ENCODE assay signal across 8 mouse cellular contexts in the genomic region with DNA sequence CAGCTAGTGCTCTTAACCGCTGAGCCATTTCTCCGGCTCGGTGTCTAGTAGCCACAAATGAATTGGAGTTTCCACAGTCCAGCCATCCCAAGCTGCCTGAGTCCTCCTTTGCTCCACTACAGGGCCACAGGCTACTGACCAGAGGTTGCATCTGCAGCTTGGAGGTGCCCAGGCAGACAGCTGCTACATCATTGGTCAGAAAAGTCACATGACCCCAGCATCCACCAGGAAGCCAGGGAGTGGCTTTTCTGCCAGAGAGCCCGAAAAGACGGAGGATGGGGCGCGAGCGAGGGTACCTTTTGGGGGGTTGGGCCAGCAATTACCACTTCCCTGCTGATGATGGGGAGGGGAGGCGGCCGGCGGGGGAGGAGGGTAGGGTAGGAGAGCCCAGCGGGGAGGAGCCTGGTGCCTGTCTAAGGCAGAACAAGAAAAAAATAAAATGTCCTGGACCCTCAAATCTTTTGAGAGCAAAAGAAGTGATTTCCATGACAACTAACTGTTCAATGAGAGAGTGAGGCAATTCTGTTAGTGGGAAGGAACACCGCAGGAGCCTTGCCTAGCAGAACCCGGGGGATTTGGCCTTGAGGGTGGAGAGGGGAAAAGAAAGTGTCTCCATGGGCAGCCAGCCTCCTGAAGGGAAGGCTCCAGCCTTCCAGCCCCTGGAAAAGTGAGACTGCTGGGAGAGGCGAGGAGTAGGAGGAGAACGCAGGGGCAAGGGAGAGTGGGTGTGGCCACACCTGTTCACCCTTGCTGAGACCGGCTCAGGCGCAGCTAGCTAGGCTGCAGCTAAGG. TPM values are rescaled to one million over a fixed set of nuclear protein-coding genes. Genes with fewer than 3 reads are reported as not detected.
A peak's percentile ranks its signal among the peaks of the same experiment; 100 is the strongest.
DNase-seq lines count a peak whose midpoint lies in the region; ATAC-seq and TF ChIP-seq lines count a peak whose summit lies in the region.

No protein-coding gene starts in this region.

- no peaks in the 10 kb centered on the region for H3K9me3 ChIP-seq in liver, embryonic 12.5 days (replicated peaks)
- no peaks in the 10 kb centered on the region for H3K9me3 ChIP-seq in liver, postnatal 0 days (ENCODE audit: low read length)
- H3K9me3 ChIP-seq in forebrain, embryonic 15.5 days, result no peaks in the 10 kb centered on the region
- no peaks in the 10 kb centered on the region for H3K9me3 ChIP-seq in kidney, embryonic 16.5 days (ENCODE audit: low read length)
- H3K9me3 ChIP-seq in neural tube, embryonic 12.5 days, result no peaks in the 10 kb centered on the region

- H3K4me2 ChIP-seq in liver, embryonic 12.5 days, result peak overlapping the region; percentile 32
- no peak overlapping the region for H3K4me2 ChIP-seq in liver, postnatal 0 days (ENCODE audit: low read depth, low read length)
- H3K4me2 ChIP-seq in forebrain, embryonic 15.5 days (replicated peaks), result peak overlapping the region; percentile 49
- peak overlapping the region; percentile 65 for H3K4me2 ChIP-seq in kidney, embryonic 16.5 days (replicated peaks; ENCODE audit: low read depth, low read length)
- peak overlapping the region; percentile 67 for H3K4me2 ChIP-seq in neural tube, embryonic 12.5 days (replicated peaks)

- peaks cover 33% of the 10 kb centered on the region for H3K27me3 ChIP-seq in liver, embryonic 12.5 days (replicated peaks)
- no peaks in the 10 kb centered on the region for H3K27me3 ChIP-seq in liver, postnatal 0 days (ENCODE audit: insufficient read depth, low read length)
- H3K27me3 ChIP-seq in forebrain, embryonic 15.5 days, result no peaks in the 10 kb centered on the region
- 0 out of 2 replicates have a peak, but pooled peaks cover 3% of the 10 kb centered on the region for H3K27me3 ChIP-seq in kidney, embryonic 16.5 days (ENCODE audit: insufficient read depth, low read length)
- no peaks in the 10 kb centered on the region for H3K27me3 ChIP-seq in neural tube, embryonic 12.5 days (replicated peaks)

- ATAC-seq in liver, embryonic 12.5 days, result no peak
- no peak for ATAC-seq in liver, postnatal 0 days
- ATAC-seq in forebrain, embryonic 15.5 days (replicated peaks), result peak; percentile 69
- peak; percentile 87; the same call in 1 of the 2 replicates for ATAC-seq in kidney, embryonic 16.5 days (ENCODE audit: low FRiP score, low TSS enrichment)
- ATAC-seq in neural tube, embryonic 12.5 days (ENCODE audit: low FRiP score, low read depth), result peak; percentile 77
- ATAC-seq in monocyte, adult 5-6 weeks (replicated peaks; ENCODE audit: insufficient number of reproducible peaks, low FRiP score, low TSS enrichment, poor library complexity, severe bottlenecking), result no peak

- no peak overlapping the region for H3K9ac ChIP-seq in liver, embryonic 12.5 days
- H3K9ac ChIP-seq in liver, postnatal 0 days (replicated peaks), result no peak overlapping the region
- peak overlapping the region; percentile 29 for H3K9ac ChIP-seq in forebrain, embryonic 15.5 days (replicated peaks)
- H3K9ac ChIP-seq in kidney, embryonic 16.5 days (replicated peaks; ENCODE audit: low read length), result peak overlapping the region; percentile 48
- H3K9ac ChIP-seq in neural tube, embryonic 12.5 days, result peak overlapping the region; percentile 39

- no peaks in the 10 kb centered on the region for H3K4me1 ChIP-seq in liver, embryonic 12.5 days
- H3K4me1 ChIP-seq in liver, postnatal 0 days (ENCODE audit: insufficient read depth), result no peaks in the 10 kb centered on the region
- H3K4me1 ChIP-seq in forebrain, embryonic 15.5 days, result peaks cover 12% of the 10 kb centered on the region
- H3K4me1 ChIP-seq in kidney, embryonic 16.5 days (ENCODE audit: insufficient read depth, low read length), result 0 out of 2 replicates have a peak, but pooled peaks cover 4% of the 10 kb centered on the region
- peaks cover 6% of the 10 kb centered on the region for H3K4me1 ChIP-seq in neural tube, embryonic 12.5 days

- no peak overlapping the region for H3K27ac ChIP-seq in liver, embryonic 12.5 days
- no peak overlapping the region for H3K27ac ChIP-seq in liver, postnatal 0 days (ENCODE audit: low read depth)
- H3K27ac ChIP-seq in forebrain, embryonic 15.5 days (replicated peaks), result peak overlapping the region; percentile 55; the same call in 1 of the 2 replicates
- H3K27ac ChIP-seq in kidney, embryonic 16.5 days (ENCODE audit: low read length), result no peak overlapping the region
- H3K27ac ChIP-seq in neural tube, embryonic 12.5 days, result no peak overlapping the region

- no peak for TF ChIP-seq CTCF in liver, postnatal 0 days (IDR thresholded peaks at IDR 0.05; ENCODE audit: low read depth)

- no peak for DNase-seq in liver, postnatal 0 days
- DNase-seq in cerebellum, adult 11-12 months, result peak; percentile 8
- DNase-seq in left cerebral cortex, postnatal 10 days (ENCODE audit: extremely low spot score in 1 of 2, low spot score in 2 of 2), result no peak

- intact Hi-C loops in left cerebral cortex, postnatal 10 days (cut with DNase I), result no loop called here

- H3K4me3 ChIP-seq in liver, embryonic 12.5 days, result no peak overlapping the region
- H3K4me3 ChIP-seq in liver, postnatal 0 days (ENCODE audit: low read depth, low read length), result no peak overlapping the region
- peak overlapping the region; percentile 38 for H3K4me3 ChIP-seq in forebrain, embryonic 15.5 days
- H3K4me3 ChIP-seq in kidney, embryonic 16.5 days (ENCODE audit: low read length), result peak overlapping the region; percentile 44
- peak overlapping the region; percentile 40 for H3K4me3 ChIP-seq in neural tube, embryonic 12.5 days

- WGBS in liver, embryonic 12.5 days (ENCODE audit: insufficient replicate concordance), result 7% methylated on average over 18 of the region's 18 CpGs
- WGBS in liver, postnatal 0 days (ENCODE audit: insufficient replicate concordance), result 8% methylated on average over 18 of the region's 18 CpGs
- WGBS in forebrain, embryonic 15.5 days, result 4% methylated on average over 18 of the region's 18 CpGs
- 6% methylated on average over 18 of the region's 18 CpGs for WGBS in kidney, embryonic 16.5 days
- 4% methylated on average over 18 of the region's 18 CpGs for WGBS in neural tube, embryonic 12.5 days

- TF ChIP-seq EP300 in liver, postnatal 0 days (IDR thresholded peaks at IDR 0.05; ENCODE audit: low read depth), result no peak

- H3K36me3 ChIP-seq in liver, embryonic 12.5 days, result no peaks in the 10 kb centered on the region
- H3K36me3 ChIP-seq in liver, postnatal 0 days (replicated peaks; ENCODE audit: insufficient read depth, low read length), result no peaks in the 10 kb centered on the region
- no peaks in the 10 kb centered on the region for H3K36me3 ChIP-seq in forebrain, embryonic 15.5 days
- no peaks in the 10 kb centered on the region for H3K36me3 ChIP-seq in kidney, embryonic 16.5 days (ENCODE audit: insufficient read depth, low read length)
- H3K36me3 ChIP-seq in neural tube, embryonic 12.5 days, result no peaks in the 10 kb centered on the region

RNA-seq across cellular contexts. Expression of gene Tmem132b, which starts 57.5 kb away (rescaled TPM):
- 0.02 and 0.08 TPM in 2 replicates for polyA plus RNA-seq in liver, embryonic 12.5 days (2016; fragmentation: Nextera tagmentation; extraction: Ambion mirVana)
- not detected in 2 replicates for polyA plus RNA-seq in liver, postnatal 0 days (2015; fragmentation: Nextera tagmentation; extraction: Ambion mirVana)
- 8.2 and 8.3 TPM in 2 replicates for polyA plus RNA-seq in forebrain, embryonic 15.5 days (2015; fragmentation: Nextera tagmentation; extraction: Ambion mirVana)
- 0.18 and 0.39 TPM in 2 replicates for polyA plus RNA-seq in kidney, embryonic 16.5 days (2015; fragmentation: Nextera tagmentation; extraction: Ambion mirVana)
- polyA plus RNA-seq in neural tube, embryonic 12.5 days (2016; fragmentation: Nextera tagmentation; extraction: Ambion mirVana), result 2.7 and 3.1 TPM in 2 replicates
- total RNA-seq in left cerebral cortex, postnatal 10 days (2021), result 100 to 1,000 TPM; 109 to 114 TPM
- total RNA-seq in monocyte, adult 5-6 weeks (2017), result 0.38 TPM in 1 of 3 replicates, not detected in the others

Comparison
In these comparisons a context has a peak if more than half of its experiments do, and no peak if none do; other contexts are left out.
1. ATAC-seq: peak in forebrain, embryonic 15.5 days (single experiment), kidney, embryonic 16.5 days (single experiment) and neural tube, embryonic 12.5 days (single experiment); none in liver, embryonic 12.5 days (single experiment), liver, postnatal 0 days (single experiment) and monocyte, adult 5-6 weeks (single experiment).
2. H3K4me3 ChIP-seq: peak in forebrain, embryonic 15.5 days (single experiment), kidney, embryonic 16.5 days (single experiment) and neural tube, embryonic 12.5 days (single experiment); none in liver, embryonic 12.5 days (single experiment) and liver, postnatal 0 days (single experiment).
3. H3K9ac ChIP-seq: peak in forebrain, embryonic 15.5 days (single experiment), kidney, embryonic 16.5 days (single experiment) and neural tube, embryonic 12.5 days (single experiment); none in liver, embryonic 12.5 days (single experiment) and liver, postnatal 0 days (single experiment).